ENCODE assay signal across 10 mouse cellular contexts in the genomic region with DNA sequence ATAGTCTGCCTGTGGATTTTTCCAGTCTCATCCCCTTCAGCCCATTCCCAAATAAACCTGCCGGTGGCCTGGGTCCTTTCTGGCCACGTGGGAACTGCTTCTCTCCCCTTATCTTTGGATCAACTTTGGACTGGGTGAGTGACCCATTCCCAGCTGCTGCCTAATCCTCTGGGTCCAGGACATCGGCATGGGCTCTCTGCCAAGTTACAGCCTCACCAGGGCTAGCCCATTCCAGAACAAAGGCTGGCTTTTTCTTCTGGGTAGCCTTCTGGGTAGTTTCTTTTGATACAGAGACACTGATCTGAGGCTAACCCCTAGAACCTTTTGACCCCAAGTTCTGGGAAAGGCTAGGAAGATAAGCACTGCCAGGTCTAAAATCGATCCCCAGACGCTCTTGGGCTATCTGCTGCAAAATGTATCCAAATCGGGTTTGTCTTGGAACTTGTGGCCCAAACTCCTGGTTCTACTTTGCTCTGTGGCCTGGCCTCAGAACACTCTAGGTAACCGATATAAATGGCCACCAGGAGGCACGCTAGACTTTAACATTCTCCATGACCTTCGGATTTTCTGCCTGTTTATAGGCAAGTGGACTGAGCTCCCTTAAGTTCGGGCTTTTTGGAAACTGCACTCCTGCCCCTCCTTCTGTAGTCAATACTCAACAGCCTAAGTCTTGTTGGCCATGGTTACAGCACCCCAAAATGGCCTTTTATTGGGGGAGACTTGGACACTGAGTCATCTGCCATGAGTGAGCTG. TPM values are rescaled to one million over a fixed set of nuclear protein-coding genes. Genes with fewer than 3 reads are reported as not detected.
DNase-seq lines count a peak whose midpoint lies in the region; ATAC-seq and TF ChIP-seq lines count a peak whose summit lies in the region.
"Had no signal": no experiment of that assay in that cellular context is flagged by ENCODE, and none has a peak within 500 bp of the region (broad histone marks: within the 10 kb centered on the region; RNA-seq: fewer than 3 reads in every experiment).

No protein-coding gene starts in this region.

- ATAC-seq in forebrain, postnatal 0 days = no peak
- ATAC-seq in neural tube, embryonic 15.5 days (ENCODE audit: low FRiP score) = no peak
- ATAC-seq in forebrain, embryonic 15.5 days (replicated peaks) = no peak
- ATAC-seq: Patski had no signal

- WGBS in forebrain, postnatal 0 days = 68% methylated on average over 10 of the region's 10 CpGs
- WGBS in forebrain, embryonic 10.5 days = 67% methylated on average over 10 of the region's 10 CpGs
- WGBS in neural tube, embryonic 15.5 days = 72% methylated on average over 10 of the region's 10 CpGs
- 69% methylated on average over 10 of the region's 10 CpGs for WGBS in forebrain, embryonic 15.5 days

- no peak overlapping the region for H3K4me3 ChIP-seq in forebrain, postnatal 0 days (ENCODE audit: low read depth, low read length)
- H3K4me3 ChIP-seq in forebrain, embryonic 10.5 days = no peak overlapping the region
- H3K4me3 ChIP-seq in neural tube, embryonic 15.5 days (replicated peaks) = no peak overlapping the region
- no peak overlapping the region for H3K4me3 ChIP-seq in forebrain, embryonic 15.5 days
- H3K4me3 ChIP-seq: stomach, embryonic 15.5 days had no signal

- no peaks in the 10 kb centered on the region; the same call in 1 of the 2 replicates for H3K27me3 ChIP-seq in forebrain, postnatal 0 days (ENCODE audit: insufficient read depth, low read length)
- H3K27me3 ChIP-seq in forebrain, embryonic 10.5 days (ENCODE audit: poor library complexity, severe bottlenecking) = no peaks in the 10 kb centered on the region
- H3K27me3 ChIP-seq in neural tube, embryonic 15.5 days (replicated peaks) = no peaks in the 10 kb centered on the region
- no peaks in the 10 kb centered on the region for H3K27me3 ChIP-seq in forebrain, embryonic 15.5 days
- H3K27me3 ChIP-seq: Patski; stomach, embryonic 15.5 days had no signal

- H3K36me3 ChIP-seq in forebrain, postnatal 0 days (ENCODE audit: insufficient read depth) = no peaks in the 10 kb centered on the region
- H3K36me3 ChIP-seq in forebrain, embryonic 10.5 days (replicated peaks) = no peaks in the 10 kb centered on the region
- H3K36me3 ChIP-seq in neural tube, embryonic 15.5 days = no peaks in the 10 kb centered on the region
- no peaks in the 10 kb centered on the region for H3K36me3 ChIP-seq in forebrain, embryonic 15.5 days
- H3K36me3 ChIP-seq: stomach, embryonic 15.5 days had no signal

- intact Hi-C loops in heart, postnatal 10 days (cut with DNase I) = loop anchor here (5.0 kb wide), 1 partner anchor 311 kb away; no protein-coding TSS in a partner anchor

- H3K4me2 ChIP-seq in forebrain, postnatal 0 days (ENCODE audit: low read depth) = no peak overlapping the region
- no peak overlapping the region for H3K4me2 ChIP-seq in neural tube, embryonic 15.5 days
- H3K4me2 ChIP-seq in forebrain, embryonic 15.5 days (replicated peaks) = no peak overlapping the region
- H3K4me2 ChIP-seq: stomach, embryonic 15.5 days had no signal

- no peaks in the 10 kb centered on the region for H3K4me1 ChIP-seq in forebrain, postnatal 0 days (ENCODE audit: insufficient read depth)
- H3K4me1 ChIP-seq in forebrain, embryonic 10.5 days = no peaks in the 10 kb centered on the region
- no peaks in the 10 kb centered on the region for H3K4me1 ChIP-seq in neural tube, embryonic 15.5 days
- H3K4me1 ChIP-seq in forebrain, embryonic 15.5 days = no peaks in the 10 kb centered on the region
- H3K4me1 ChIP-seq: stomach, embryonic 15.5 days had no signal

- H3K9ac ChIP-seq in forebrain, postnatal 0 days = no peak overlapping the region
- H3K9ac ChIP-seq in neural tube, embryonic 15.5 days (replicated peaks) = no peak overlapping the region
- H3K9ac ChIP-seq in forebrain, embryonic 15.5 days (replicated peaks) = no peak overlapping the region
- H3K9ac ChIP-seq: stomach, embryonic 15.5 days had no signal

- H3K9me3 ChIP-seq in forebrain, postnatal 0 days (ENCODE audit: low read length) = no peaks in the 10 kb centered on the region
- H3K9me3 ChIP-seq in forebrain, embryonic 10.5 days = no peaks in the 10 kb centered on the region
- no peaks in the 10 kb centered on the region for H3K9me3 ChIP-seq in neural tube, embryonic 15.5 days (replicated peaks)
- no peaks in the 10 kb centered on the region for H3K9me3 ChIP-seq in forebrain, embryonic 15.5 days
- H3K9me3 ChIP-seq: stomach, embryonic 15.5 days had no signal

- TF ChIP-seq CTCF in forebrain, postnatal 0 days (IDR thresholded peaks at IDR 0.05; ENCODE audit: low read depth) = peak; percentile 40

- DNase-seq in forebrain, postnatal 0 days = no peak
- no peak for DNase-seq in forebrain, embryonic 10.5 days (ENCODE audit: extremely low spot score, low spot score)
- DNase-seq in neural tube, embryonic 10.5 days (ENCODE audit: extremely low spot score, low spot score) = peak; percentile 14
- peak; percentile 29 to 48 for DNase-seq in heart, postnatal 10 days
- DNase-seq in thymus, postnatal 25 days = peak; percentile 42
- DNase-seq in ovary, postnatal 10 days (ENCODE audit: low spot score) = no peak

- no peak overlapping the region for H3K27ac ChIP-seq in forebrain, postnatal 0 days (ENCODE audit: low read depth, low read length)
- H3K27ac ChIP-seq in forebrain, embryonic 10.5 days = no peak overlapping the region
- H3K27ac ChIP-seq in neural tube, embryonic 15.5 days (replicated peaks) = no peak overlapping the region
- no peak overlapping the region for H3K27ac ChIP-seq in forebrain, embryonic 15.5 days (replicated peaks)
- H3K27ac ChIP-seq: stomach, embryonic 15.5 days had no signal

RNA-seq across cellular contexts. Expression of a gene that starts 9.8 kb away (rescaled TPM):
- total RNA-seq in forebrain, postnatal 0 days (2014; rRNA removed) = 13.9 and 16.9 TPM in 2 replicates
- 6.5 TPM in 2 replicates for polyA plus RNA-seq in forebrain, postnatal 0 days (2015; fragmentation: Nextera tagmentation; extraction: Ambion mirVana)
- 11.5 and 12.9 TPM in 2 replicates for polyA plus RNA-seq in forebrain, embryonic 10.5 days (2016; fragmentation: Nextera tagmentation; extraction: Ambion mirVana)
- polyA plus RNA-seq in neural tube, embryonic 15.5 days (2015; fragmentation: Nextera tagmentation; extraction: Ambion mirVana) = 10.8 and 11.5 TPM in 2 replicates
- total RNA-seq in heart, postnatal 10 days (2021) = 10 to 100 TPM; 21.1 to 27.6 TPM
- 7.4 TPM in 2 replicates for polyA plus RNA-seq in forebrain, embryonic 15.5 days (2015; fragmentation: Nextera tagmentation; extraction: Ambion mirVana)

Comparison
In these comparisons a context has a peak if more than half of its experiments do, and no peak if none do; other contexts are left out.
1. DNase-seq: peak in neural tube, embryonic 10.5 days (single experiment), heart, postnatal 10 days (2 of 2) and thymus, postnatal 25 days (single experiment); none in forebrain, postnatal 0 days (single experiment), forebrain, embryonic 10.5 days (single experiment) and ovary, postnatal 10 days (single experiment).